Mouse (Mus musculus) ES-E14 (cell line): Measurements from ENCODE around the gene Emp3. TPM values are rescaled to one million over a fixed set of nuclear protein-coding genes. Genes with fewer than 3 reads are reported as not detected.
A peak's percentile ranks its signal among the peaks of the same experiment; 100 is the strongest.
"Not testable (repeated sequence)": the region's sequence is repeated elsewhere in the genome, so short reads cannot be mapped to it uniquely, and the experiment has no call there.

ENCODE experiments used
- DNase-seq: peaks from one replicate; pipeline ENCODE4 v3.0.0-alpha.2; 2013; ENCODE audit warnings: low read depth, low spot score
- H3K27ac ChIP-seq: 2 replicates; pipeline ENCODE4 v1.5.1; 2012; ENCODE audit warnings: low read depth, mild to moderate bottlenecking, low read length, moderate library complexity, mixed read lengths; ENCODE audit not compliant: poor library complexity, insufficient read depth, severe bottlenecking
- H3K36me3 ChIP-seq: 2 replicates; pipeline ENCODE4 v1.6.1; 2012; ENCODE audit warnings: mild to moderate bottlenecking, low read length, moderate library complexity, mixed read lengths; ENCODE audit not compliant: control insufficient read depth, poor library complexity, insufficient read depth, severe bottlenecking
- H3K4me1 ChIP-seq, 2 experiments: fragments of 150-350 bp in 1 of 2; sonication (generic) in 1 of 2; 2 replicates each; pipeline ENCODE4 v1.6.1; 2012; ENCODE audit warnings: low read length in 2 of 2, mild to moderate bottlenecking in 1 of 2, mixed read lengths in 1 of 2; ENCODE audit not compliant: control insufficient read depth in 2 of 2, insufficient read depth in 2 of 2, poor library complexity in 1 of 2
- H3K4me3 ChIP-seq, 2 experiments: fragments of 150-350 bp in 1 of 2; sonication (generic) in 1 of 2; 2 replicates each; pipeline ENCODE4 v1.5.1; 2012; ENCODE audit warnings: low read length in 2 of 2, low read depth in 1 of 2, mild to moderate bottlenecking in 1 of 2, mixed read lengths in 1 of 2; ENCODE audit not compliant: insufficient read depth in 1 of 2, poor library complexity in 1 of 2, severe bottlenecking in 1 of 2
- H3K9ac ChIP-seq: 2 replicates; pipeline ENCODE4 v1.6.1; 2012; ENCODE audit warnings: low read depth, mild to moderate bottlenecking, low read length, mixed read lengths; ENCODE audit not compliant: poor library complexity, insufficient read depth, severe bottlenecking
- H3K9me3 ChIP-seq: fragments of 150-350 bp; sonication (generic); 2 replicates; pipeline ENCODE4 v1.6.1; 2012; ENCODE audit warnings: low read depth, mild to moderate bottlenecking, low read length; ENCODE audit not compliant: control insufficient read depth, insufficient read depth
- CHD2 ChIP-seq: IDR thresholded peaks from 2 replicates; pipeline ENCODE4 v1.6.1; 2014; ENCODE audit warnings: mild to moderate bottlenecking, low read depth, low read length, inconsistent platforms
- HCFC1 ChIP-seq: IDR thresholded peaks from 2 replicates; pipeline ENCODE4 v1.6.1; 2012; ENCODE audit warnings: low read length, inconsistent platforms, borderline replicate concordance; ENCODE audit not compliant: insufficient read depth
- MAFK ChIP-seq: IDR thresholded peaks from 2 replicates; pipeline ENCODE4 v1.6.1; 2014; ENCODE audit warnings: mild to moderate bottlenecking, low read depth, low read length, inconsistent platforms; ENCODE audit not compliant: insufficient read depth
- ZC3H11A ChIP-seq: IDR thresholded peaks from 2 replicates; pipeline ENCODE4 v1.6.1; 2012; ENCODE audit warnings: low read depth, mild to moderate bottlenecking, inconsistent platforms, low read length, borderline replicate concordance
- ZNF384 ChIP-seq: IDR thresholded peaks from 2 replicates; pipeline ENCODE4 v1.6.1; 2012; ENCODE audit warnings: low read depth, low read length, inconsistent platforms
- in situ Hi-C, 2 experiments: fragments of 600-800 bp; cut with MboI; formaldehyde crosslinking; loops; one replicate each; pipeline ENCODE4 v1.15.1; 2025; ENCODE audit warnings: low sequenced_read_pairs in 2 of 2, inconsistent platforms in 1 of 2; ENCODE audit not compliant: unreplicated experiment in 2 of 2
- total RNA-seq: library from RNA; depleted of rRNA; stranded (reverse); fragments of 300-350 nt; gene quantifications from 2 replicates; pipeline ENCODE4 v1.2.3, GENCODE M21; 2012; rRNA removed

The Emp3 gene
- 43.8 and 56.5 TPM in 2 replicates for total RNA-seq

DNA sequence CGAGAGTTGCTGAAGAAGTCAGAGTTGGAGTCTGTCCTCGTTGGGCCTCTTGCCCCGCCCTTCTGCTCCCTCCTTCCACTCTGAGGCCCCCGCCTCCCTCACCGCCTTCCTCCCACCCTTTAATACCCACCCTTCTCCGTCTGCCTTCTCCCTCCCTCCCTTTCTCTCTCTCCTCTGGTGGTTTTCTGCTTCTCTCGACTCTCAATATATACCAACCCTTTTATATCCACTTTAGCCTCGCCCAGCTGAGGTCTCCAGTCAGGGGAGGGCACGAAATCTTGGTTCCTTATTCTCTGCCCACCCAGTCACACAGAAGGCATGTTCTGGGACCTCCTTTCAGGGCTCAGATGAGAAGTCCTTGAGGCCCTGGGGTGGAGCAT lies at the start of gene Emp3:
Emp3 (minus strand) TSS at position 163 of the 380 bp plus-strand sequence.
- peak within 1 kb of the TSS in 1 of 2 experiments; percentile 3; a peak in 1 of 4 replicates for H3K4me3 ChIP-seq
- H3K36me3 ChIP-seq = no peaks in the 10 kb centered on the region
- peak within 1 kb of the TSS; percentile 53; the same call in 1 of the 2 replicates for H3K9ac ChIP-seq
- peaks cover 8 to 32% of the 10 kb centered on the region in 2 experiments; a peak in 3 of 4 replicates for H3K4me1 ChIP-seq
- 0 out of 2 replicates have a peak within 1 kb of the TSS, but pooled peaks have one; percentile 16 for H3K27ac ChIP-seq
- no peaks in the 10 kb centered on the region for H3K9me3 ChIP-seq
- no peak for TF ChIP-seq HCFC1
- no peak for TF ChIP-seq ZC3H11A
- no peak for TF ChIP-seq MAFK
- TF ChIP-seq CHD2 = no peak
- TF ChIP-seq ZNF384 = no peak
- DNase-seq = no peak
- in situ Hi-C loops = loop anchor here in 1 of 2 experiments (10.0 kb wide), 1 partner anchor 176 kb away; no protein-coding TSS in a partner anchor

DNA sequence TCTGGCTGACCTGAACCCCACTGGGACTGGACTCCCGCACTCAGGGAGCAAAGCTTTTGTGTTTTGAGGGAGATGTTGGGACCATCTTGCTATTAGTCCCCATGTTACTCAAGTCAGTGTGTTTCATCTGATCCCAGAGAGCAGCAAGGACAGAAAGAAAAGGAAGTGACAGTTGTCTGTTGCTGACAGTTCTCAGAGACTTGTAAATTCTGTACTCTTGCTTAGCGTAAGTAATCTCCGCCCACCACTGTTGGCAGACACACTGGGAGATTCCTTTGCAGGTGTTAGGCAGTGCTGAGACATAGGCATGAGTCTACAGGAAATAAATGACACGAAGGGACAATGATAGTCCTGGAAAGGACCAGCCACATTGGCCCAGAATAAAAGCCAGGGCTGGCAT lies 35.4 kb upstream of the Emp3 start:
- DNase-seq = no peak
- Histone ChIP-seq H3K9ac (no peak overlapping the region), H3K27ac (no peak overlapping the region), H3K9me3 (no peaks in the 10 kb centered on the region), H3K4me3 (no peak overlapping the region), H3K36me3 (no peaks in the 10 kb centered on the region), H3K4me1 (no peaks in the 10 kb centered on the region)
- in situ Hi-C loops = no loop called here
- no peak for TF ChIP-seq HCFC1
- no peak for TF ChIP-seq ZC3H11A

DNA sequence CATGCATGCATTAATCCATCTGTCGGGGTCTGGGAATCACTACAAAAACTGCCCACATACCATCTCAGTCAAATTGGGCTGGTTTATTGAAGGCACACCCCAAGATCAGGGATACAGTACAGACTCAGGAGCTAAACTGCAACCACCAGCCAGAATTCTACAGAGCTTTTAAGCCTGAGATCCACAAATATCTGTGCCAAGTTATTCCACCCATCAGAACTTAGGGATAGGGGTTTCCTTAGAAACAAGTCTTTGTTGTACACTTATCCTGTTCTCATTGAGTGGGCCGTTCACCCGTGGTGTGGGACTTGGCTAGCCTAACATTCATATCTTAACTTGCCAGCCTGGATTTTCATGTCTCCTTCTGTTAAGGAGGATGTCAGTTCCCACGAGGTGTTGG lies 27.9 kb upstream of the Emp3 start:
- Histone ChIP-seq H3K36me3 (peaks cover 7% of the 10 kb centered on the region; the same call in 1 of the 2 replicates), H3K4me1 (no peaks in the 10 kb centered on the region), H3K9me3 (no peaks in the 10 kb centered on the region), H3K27ac (no peak overlapping the region), H3K4me3 (no peak overlapping the region), H3K9ac (no peak overlapping the region)
- no peak for DNase-seq
- TF ChIP-seq MAFK = no peak
- no peak for TF ChIP-seq CHD2
- TF ChIP-seq ZNF384 = no peak
- no peak for TF ChIP-seq HCFC1
- TF ChIP-seq ZC3H11A = no peak
- in situ Hi-C loops = loop anchor here in 1 of 2 experiments (25.0 kb wide), 1 partner anchor 212 kb away; the partner anchor contains the start of gene Spaca4

DNA sequence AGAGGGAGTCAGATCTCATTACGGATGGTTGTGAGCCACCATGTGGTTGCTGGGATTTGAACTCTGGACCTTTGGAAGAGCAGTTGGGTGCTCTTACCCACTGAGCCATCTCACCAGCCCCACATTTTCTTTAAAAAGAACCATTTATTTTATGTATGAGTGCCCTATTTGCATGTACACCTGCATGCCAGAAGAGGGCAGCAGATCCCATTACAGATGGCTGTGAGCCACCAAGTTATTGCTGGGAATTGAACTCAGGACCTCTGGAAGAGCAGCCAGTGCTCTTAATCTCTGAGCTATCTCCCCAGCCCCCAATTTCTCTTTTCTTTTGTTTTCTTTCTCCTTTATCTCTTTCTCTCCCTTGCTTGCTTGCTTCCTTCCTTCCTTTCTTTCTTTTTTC lies 22.1 kb upstream of the Emp3 start:
- H3K4me3 ChIP-seq, DNase-seq: not testable (repeated sequence)
- in situ Hi-C loops = loop anchor here (5.0 to 25.0 kb wide), 2 partner anchors 64 to 206 kb away; partner anchors contain the start of gene Spaca4 (in 1 of the 2)

DNA sequence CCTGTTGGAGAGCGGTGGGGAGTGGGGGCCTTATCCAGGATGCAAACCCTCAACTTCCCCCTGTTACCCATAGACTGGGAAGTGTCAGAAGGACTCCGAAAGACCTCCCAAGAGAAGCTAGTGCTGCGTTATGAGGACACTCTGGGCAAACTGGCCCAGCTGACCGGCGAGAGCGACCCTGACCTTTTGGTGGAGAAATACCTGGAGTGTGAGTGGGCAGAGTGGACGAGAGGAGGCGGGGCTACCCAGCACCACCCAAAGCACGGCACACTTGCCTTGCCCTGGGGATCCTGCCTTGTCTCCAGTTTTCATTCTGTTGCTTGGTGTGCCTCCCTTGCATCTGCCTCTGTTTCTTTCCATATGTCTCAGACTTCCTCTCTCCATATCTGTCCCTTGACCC lies 20.8 kb upstream of the Emp3 start:
- TF ChIP-seq MAFK (no peak), ZNF384 (no peak), HCFC1 (no peak)
- no peak overlapping the region for H3K9ac ChIP-seq
- H3K4me3 ChIP-seq = no peak overlapping the region
- DNase-seq = no peak
- H3K9me3 ChIP-seq = no peaks in the 10 kb centered on the region
- H3K4me1 ChIP-seq = no peaks in the 10 kb centered on the region
- in situ Hi-C loops = loop anchor here (5.0 to 25.0 kb wide), 2 partner anchors 65 to 205 kb away; partner anchors contain the start of gene Spaca4 (in 1 of the 2)
- no peak overlapping the region for H3K27ac ChIP-seq
- peaks cover 4% of the 10 kb centered on the region; the same call in 1 of the 2 replicates for H3K36me3 ChIP-seq

More for the DNA sequence above, 22.1 kb upstream of the Emp3 start:
- H3K4me1 ChIP-seq, H3K9me3 ChIP-seq, H3K27ac ChIP-seq, H3K36me3 ChIP-seq, H3K9ac ChIP-seq: not testable (repeated sequence)
